Mouse (Mus musculus): ENCODE measurements around the gene Ppp1r9a.

DNA sequence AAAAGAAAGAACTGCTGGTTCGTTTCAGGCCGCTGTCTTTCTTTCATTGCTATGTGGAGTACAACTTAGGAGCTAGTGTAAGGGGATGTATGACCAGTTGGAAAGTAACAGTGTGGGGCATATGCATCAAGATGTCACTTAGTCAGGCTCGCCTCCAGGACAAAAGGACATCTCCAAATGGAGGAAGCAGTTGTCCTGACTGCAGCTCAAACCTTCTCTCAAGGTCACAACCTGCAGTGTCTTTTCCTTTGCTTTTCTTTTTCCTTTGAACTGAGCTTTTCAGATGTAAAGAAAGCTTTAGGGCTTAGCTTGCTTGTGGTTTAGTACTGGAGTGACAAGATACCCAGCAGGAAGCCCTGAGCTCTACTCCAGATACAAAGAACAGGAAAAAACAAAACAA lies 77.4 kb downstream of the Ppp1r9a start:
- TF ChIP-seq CTCF (IDR thresholded peaks at IDR 0.05; ENCODE audit: control insufficient read depth, insufficient read depth, insufficient read length) (no peak), MYOG (IDR thresholded peaks at IDR 0.05; ENCODE audit: control insufficient read depth, extremely low read depth, insufficient read length) (no peak), USF1 (IDR thresholded peaks at IDR 0.05; ENCODE audit: low read depth) (no peak), MAX (IDR thresholded peaks at IDR 0.05) (no peak), MYOD1 (IDR thresholded peaks at IDR 0.05; ENCODE audit: control insufficient read depth, insufficient read length, low read depth) (no peak)
